Mouse (Mus musculus): ENCODE measurements around the gene Urod.

Gene Urod

GRCm38 (mm10) chr4:116954951-116955350 is 39.3 kb downstream of the Urod start:
- Histone ChIP-seq H3K36me3 (ENCODE audit: control insufficient read depth, insufficient read depth, low read length, poor library complexity, severe bottlenecking) (no peaks in the 10 kb centered on the region), H3K27me3 (ENCODE audit: control insufficient read depth, insufficient read depth, low read length, poor library complexity, severe bottlenecking) (no peaks in the 10 kb centered on the region)
- DNase-seq (ENCODE audit: low read depth, low spot score), result no peak

GRCm38 (mm10) chr4:116951642-116952041 is 42.6 kb downstream of the Urod start:
- peak; percentile 25 for DNase-seq (ENCODE audit: low read depth, low spot score)
- no peaks in the 10 kb centered on the region for H3K36me3 ChIP-seq (ENCODE audit: control insufficient read depth, insufficient read depth, low read length, poor library complexity, severe bottlenecking)
- no peaks in the 10 kb centered on the region for H3K27me3 ChIP-seq (ENCODE audit: control insufficient read depth, insufficient read depth, low read length, poor library complexity, severe bottlenecking)

GRCm38 (mm10) chr4:116944055-116944454 is 50.2 kb downstream of the Urod start:
- no peak for DNase-seq (ENCODE audit: low read depth, low spot score)
- Histone ChIP-seq H3K27me3 (ENCODE audit: control insufficient read depth, insufficient read depth, low read length, poor library complexity, severe bottlenecking) (no peaks in the 10 kb centered on the region), H3K36me3 (ENCODE audit: control insufficient read depth, insufficient read depth, low read length, poor library complexity, severe bottlenecking) (no peaks in the 10 kb centered on the region)

- H3K36me3 ChIP-seq (ENCODE audit: control insufficient read depth, insufficient read depth, low read length, poor library complexity, severe bottlenecking), result no peaks in the 10 kb centered on the region
- H3K27me3 ChIP-seq (ENCODE audit: control insufficient read depth, insufficient read depth, low read length, poor library complexity, severe bottlenecking), result no peaks in the 10 kb centered on the region
- no peak for DNase-seq (ENCODE audit: low read depth, low spot score)
Measured at GRCm38 (mm10) chr4:116942695-116943094, 51.5 kb downstream of the Urod start.

All from splenic B cell, adult 2 months (primary cell).